23 mouse cellular contexts compared by ENCODE assay signal in genomic region chr2:19607852-19608251, GRCm38 (mm10). TPM values are rescaled to one million over a fixed set of nuclear protein-coding genes. Genes with fewer than 3 reads are reported as not detected.
"Had no signal": no experiment of that assay in that cellular context is flagged by ENCODE, and none has a peak within 500 bp of the region (broad histone marks: within the 10 kb centered on the region; RNA-seq: fewer than 3 reads in every experiment).

No protein-coding gene starts in this region.

- ATAC-seq: liver, postnatal 0 days had no signal

- H3K4me1 ChIP-seq: limb, embryonic 12.5 days; liver, embryonic 13.5 days; lung, embryonic 15.5 days; megakaryocyte, embryonic 14.5 days; midbrain, embryonic 12.5 days had no signal

- H3K27me3 ChIP-seq: limb, embryonic 12.5 days; liver, embryonic 13.5 days; lung, embryonic 15.5 days; megakaryocyte, embryonic 14.5 days; midbrain, embryonic 12.5 days had no signal

- H3K36me3 ChIP-seq: limb, embryonic 12.5 days; liver, embryonic 13.5 days; lung, embryonic 15.5 days; midbrain, embryonic 12.5 days had no signal

- H3K27ac ChIP-seq: limb, embryonic 12.5 days; liver, embryonic 13.5 days; lung, embryonic 15.5 days; macrophage; midbrain, embryonic 12.5 days had no signal

- DNase-seq: kidney, postnatal 10 days; kidney, postnatal 4 days; liver; liver, embryonic 13.5 days; liver, postnatal 0 days; lung, postnatal 14 days; right cerebral cortex, postnatal 14 days; thymus, postnatal 36 days had no signal

- H3K4me2 ChIP-seq: limb, embryonic 12.5 days; liver, embryonic 13.5 days; lung, embryonic 15.5 days; midbrain, embryonic 12.5 days had no signal

- H3K9me3 ChIP-seq: limb, embryonic 12.5 days; liver, embryonic 13.5 days; lung, embryonic 15.5 days; megakaryocyte, embryonic 14.5 days; midbrain, embryonic 12.5 days had no signal

- H3K9ac ChIP-seq: limb, embryonic 12.5 days; liver, embryonic 13.5 days; liver, postnatal 0 days; lung, embryonic 15.5 days; midbrain, embryonic 12.5 days had no signal

- H3K4me3 ChIP-seq: limb, embryonic 12.5 days; liver, embryonic 13.5 days; lung, embryonic 15.5 days; megakaryocyte, embryonic 14.5 days; midbrain, embryonic 12.5 days had no signal

RNA-seq across cellular contexts. Expression of gene 4921504E06Rik, which starts 54.1 kb away (rescaled TPM):
- total RNA-seq: layer of hippocampus, adult 8-10 months; layer of hippocampus, postnatal 25 days; left cerebral cortex, adult 8-10 months; left cerebral cortex, postnatal 25 days had no signal
- polyA plus RNA-seq: kidney, embryonic 14.5 days; limb, embryonic 12.5 days; liver, embryonic 13.5 days; liver, postnatal 0 days; lung, embryonic 15.5 days; macrophage; midbrain, embryonic 12.5 days; midbrain, postnatal 0 days; neural tube, embryonic 14.5 days; small intestine, adult 2 months; stomach, embryonic 16.5 days; thymus, postnatal 0 days had no signal
